Mouse (Mus musculus): Measurements from ENCODE around the gene Fam72a. TPM values are rescaled to one million over a fixed set of nuclear protein-coding genes. Genes with fewer than 3 reads are reported as not detected.

The Fam72a gene
- polyA plus RNA-seq, 2 experiments = 1.3 TPM

- ATAC-seq (ENCODE audit: insufficient read depth) = no peak
These were observed 13.7 kb downstream of the Fam72a start for GRCm38 (mm10) chr1:131541431-131541830.

DNA sequence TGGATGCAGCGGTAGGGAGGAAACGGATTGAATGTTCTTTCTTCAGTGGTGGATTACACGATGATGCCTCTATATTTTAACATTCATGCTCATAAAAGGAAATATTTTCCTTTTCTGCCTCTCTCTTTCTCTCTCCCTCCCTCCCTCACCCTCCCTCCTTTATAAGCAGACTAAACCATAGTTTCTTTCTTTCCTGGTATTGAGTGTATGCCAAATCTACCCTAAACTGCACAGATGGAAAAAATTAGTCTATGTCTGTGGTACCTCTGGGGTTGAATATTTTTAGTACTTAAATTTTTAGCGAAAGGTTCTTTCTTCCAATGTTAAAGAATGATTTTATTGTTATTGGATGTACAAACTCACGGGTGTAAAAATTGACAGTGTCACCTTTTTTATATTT is 14.2 kb downstream of the Fam72a start:
- DNase-seq (ENCODE audit: low read depth in 3 of 3, low spot score in 3 of 3) (no peak), ATAC-seq (ENCODE audit: insufficient read depth) (no peak)
- 69% methylated on average over 5 of the region's 5 CpGs for WGBS (ENCODE audit: insufficient replicate concordance)
- H3K4me2 ChIP-seq (ENCODE audit: low read depth) = no peak overlapping the region
- no peaks in the 10 kb centered on the region for H3K27me3 ChIP-seq (ENCODE audit: control insufficient read depth, insufficient read depth, low read length)
- no peaks in the 10 kb centered on the region for H3K36me3 ChIP-seq (replicated peaks; ENCODE audit: control insufficient read depth, insufficient read depth, low read depth)
- H3K9ac ChIP-seq (replicated peaks) = no peak overlapping the region
- no peaks in the 10 kb centered on the region for H3K9me3 ChIP-seq (ENCODE audit: control insufficient read depth, low read length)
- no peaks in the 10 kb centered on the region for H3K4me1 ChIP-seq (replicated peaks; ENCODE audit: control insufficient read depth in 2 of 2, insufficient read depth in 2 of 2, low read length in 1 of 2)
- no peak overlapping the region for H3K4me3 ChIP-seq (ENCODE audit: insufficient read depth in 1 of 2, low read depth in 2 of 2, low read length in 2 of 2)
- TF ChIP-seq CTCF (IDR thresholded peaks at IDR 0.05; ENCODE audit: low read depth) = no peak
- no peak for TF ChIP-seq EP300 (IDR thresholded peaks at IDR 0.05; ENCODE audit: low read depth)
- no peak overlapping the region for H3K27ac ChIP-seq

More at GRCm38 (mm10) chr1:131541431-131541830, 13.7 kb downstream of the Fam72a start:
- H3K4me3 ChIP-seq (ENCODE audit: insufficient read depth in 1 of 2, low read depth in 2 of 2, low read length in 2 of 2) = no peak overlapping the region
- H3K27me3 ChIP-seq (ENCODE audit: control insufficient read depth, insufficient read depth, low read length) = no peaks in the 10 kb centered on the region
- H3K4me2 ChIP-seq (ENCODE audit: low read depth) = no peak overlapping the region
- H3K9ac ChIP-seq (replicated peaks) = no peak overlapping the region
- DNase-seq (ENCODE audit: low read depth in 3 of 3, low spot score in 3 of 3) = no peak
- H3K4me1 ChIP-seq (replicated peaks; ENCODE audit: control insufficient read depth in 2 of 2, insufficient read depth in 2 of 2, low read length in 1 of 2) = no peaks in the 10 kb centered on the region
- no peak overlapping the region for H3K27ac ChIP-seq
- no peaks in the 10 kb centered on the region for H3K36me3 ChIP-seq (replicated peaks; ENCODE audit: control insufficient read depth, insufficient read depth, low read depth)
- no peak for TF ChIP-seq EP300 (IDR thresholded peaks at IDR 0.05; ENCODE audit: low read depth)
- no peak for TF ChIP-seq CTCF (IDR thresholded peaks at IDR 0.05; ENCODE audit: low read depth)
- 47% methylated on average over 3 of the region's 3 CpGs for WGBS (ENCODE audit: insufficient replicate concordance)
- H3K9me3 ChIP-seq (ENCODE audit: control insufficient read depth, low read length) = no peaks in the 10 kb centered on the region

GRCm38 (mm10) chr1:131543886-131544565 is 16.3 kb downstream of the Fam72a start:
- 72% methylated on average over 7 of the region's 7 CpGs for WGBS (ENCODE audit: insufficient replicate concordance)

DNA sequence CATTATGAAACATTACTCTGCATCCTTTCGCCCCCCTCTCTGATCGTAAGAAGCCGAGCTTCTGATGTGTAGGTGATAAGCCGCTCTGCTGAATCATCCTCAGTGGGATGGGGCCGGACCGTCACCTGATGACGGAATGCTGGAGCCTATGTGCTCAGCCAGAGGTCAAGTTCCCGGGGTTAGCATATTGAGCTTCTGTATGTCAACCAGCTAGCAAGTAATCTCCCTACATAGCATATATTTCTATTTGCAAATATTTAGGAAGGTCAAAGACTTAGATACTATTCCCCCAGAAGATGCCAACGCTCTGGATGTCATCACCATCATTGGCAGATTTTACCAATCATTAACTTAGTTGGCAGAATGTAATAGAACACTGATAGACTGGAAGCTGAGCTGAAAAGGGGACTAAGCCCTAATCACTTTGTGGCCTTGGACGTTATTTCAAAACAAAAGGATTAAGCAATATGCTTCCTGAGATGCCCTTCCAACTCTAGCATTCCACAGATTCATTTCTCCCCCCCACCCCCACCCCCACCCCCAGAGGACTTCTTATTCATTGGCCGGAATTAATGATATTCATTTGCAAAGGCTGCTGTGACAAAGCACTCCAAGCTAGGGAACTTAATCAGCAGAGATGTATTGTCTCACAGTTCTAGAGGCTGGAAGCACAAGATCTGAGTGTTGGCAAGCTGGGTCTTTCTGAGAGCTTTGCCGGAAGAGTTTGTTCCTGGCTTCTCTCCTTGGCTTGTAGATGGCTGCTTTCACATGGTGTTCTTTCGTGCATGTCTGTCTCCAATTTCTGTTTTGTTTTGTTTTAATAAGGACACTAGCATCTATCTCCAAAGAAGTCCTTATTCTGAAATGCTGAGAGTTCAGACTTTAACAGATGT is 19.3 kb downstream of the Fam72a start:
- DNase-seq (ENCODE audit: low read depth in 3 of 3, low spot score in 3 of 3) = no peak
- Histone ChIP-seq H3K4me3 (ENCODE audit: insufficient read depth in 1 of 2, low read depth in 2 of 2, low read length in 2 of 2) (no peak overlapping the region), H3K4me2 (ENCODE audit: low read depth) (no peak overlapping the region), H3K27ac (no peak overlapping the region), H3K9ac (replicated peaks) (no peak overlapping the region), H3K4me1 (replicated peaks; ENCODE audit: control insufficient read depth in 2 of 2, insufficient read depth in 2 of 2, low read length in 1 of 2) (no peaks in the 10 kb centered on the region), H3K27me3 (ENCODE audit: control insufficient read depth, insufficient read depth, low read length) (no peaks in the 10 kb centered on the region), H3K9me3 (ENCODE audit: control insufficient read depth, low read length) (no peaks in the 10 kb centered on the region), H3K36me3 (replicated peaks; ENCODE audit: control insufficient read depth, insufficient read depth, low read depth) (no peaks in the 10 kb centered on the region)
- no peak for ATAC-seq (ENCODE audit: insufficient read depth)
- 58% methylated on average over 13 of the region's 13 CpGs for WGBS (ENCODE audit: insufficient replicate concordance)
- TF ChIP-seq CTCF (IDR thresholded peaks at IDR 0.05; ENCODE audit: low read depth) (no peak), EP300 (IDR thresholded peaks at IDR 0.05; ENCODE audit: low read depth) (no peak)

More at GRCm38 (mm10) chr1:131543886-131544565, 16.3 kb downstream of the Fam72a start:
- Histone ChIP-seq H3K9ac (replicated peaks) (no peak overlapping the region), H3K4me3 (ENCODE audit: insufficient read depth in 1 of 2, low read depth in 2 of 2, low read length in 2 of 2) (no peak overlapping the region), H3K36me3 (replicated peaks; ENCODE audit: control insufficient read depth, insufficient read depth, low read depth) (no peaks in the 10 kb centered on the region), H3K4me1 (replicated peaks; ENCODE audit: control insufficient read depth in 2 of 2, insufficient read depth in 2 of 2, low read length in 1 of 2) (no peaks in the 10 kb centered on the region), H3K9me3 (ENCODE audit: control insufficient read depth, low read length) (no peaks in the 10 kb centered on the region), H3K27me3 (ENCODE audit: control insufficient read depth, insufficient read depth, low read length) (no peaks in the 10 kb centered on the region), H3K27ac (no peak overlapping the region), H3K4me2 (ENCODE audit: low read depth) (no peak overlapping the region)
- no peak for ATAC-seq (ENCODE audit: insufficient read depth)
- DNase-seq (ENCODE audit: low read depth in 3 of 3, low spot score in 3 of 3) = no peak
- TF ChIP-seq EP300 (IDR thresholded peaks at IDR 0.05; ENCODE audit: low read depth) (no peak), CTCF (IDR thresholded peaks at IDR 0.05; ENCODE audit: low read depth) (no peak)

Data from liver, embryonic 14.5 days (tissue).